Mouse (Mus musculus): ENCODE results near the gene Elovl2. TPM values are rescaled to one million over a fixed set of nuclear protein-coding genes. Genes with fewer than 3 reads are reported as not detected.

Gene Elovl2
- polyA plus RNA-seq, 1 experiment from 2014 or later: 7.2 TPM

- Histone ChIP-seq H3K4me3 (replicated peaks; ENCODE audit: low read length) (no peak overlapping the region), H3K9me3 (replicated peaks; ENCODE audit: control insufficient read depth, low read length) (no peaks in the 10 kb centered on the region), H3K27me3 (ENCODE audit: control insufficient read depth, insufficient read depth, low read length) (no peaks in the 10 kb centered on the region), H3K4me1 (ENCODE audit: control insufficient read depth, insufficient read depth, low read length) (no peaks in the 10 kb centered on the region), H3K9ac (ENCODE audit: low read length) (no peak overlapping the region), H3K36me3 (ENCODE audit: control insufficient read depth, insufficient read depth, low read length) (no peaks in the 10 kb centered on the region), H3K27ac (ENCODE audit: low read length) (no peak overlapping the region), H3K4me2 (ENCODE audit: low read depth, low read length) (no peak overlapping the region)
- WGBS: 66% methylated on average over 10 of the region's 10 CpGs
- no peak for ATAC-seq (ENCODE audit: insufficient read depth, low FRiP score)
These were observed 18.0 kb upstream of the Elovl2 start for GRCm38 (mm10) chr13:41238035-41238804.

- Histone ChIP-seq H3K9ac (ENCODE audit: low read length) (peak overlapping the region; percentile 4; the same call in 1 of the 2 replicates), H3K9me3 (replicated peaks; ENCODE audit: control insufficient read depth, low read length) (no peaks in the 10 kb centered on the region), H3K4me2 (ENCODE audit: low read depth, low read length) (peak overlapping the region; percentile 22), H3K36me3 (ENCODE audit: control insufficient read depth, insufficient read depth, low read length) (no peaks in the 10 kb centered on the region), H3K27ac (ENCODE audit: low read length) (peak overlapping the region; percentile 50), H3K4me1 (ENCODE audit: control insufficient read depth, insufficient read depth, low read length) (no peaks in the 10 kb centered on the region), H3K4me3 (replicated peaks; ENCODE audit: low read length) (peak overlapping the region; percentile 24), H3K27me3 (ENCODE audit: control insufficient read depth, insufficient read depth, low read length) (no peaks in the 10 kb centered on the region)
- ATAC-seq (ENCODE audit: insufficient read depth, low FRiP score): peak; percentile 62; the same call in 1 of the 2 replicates
- 51% methylated on average over 13 of the region's 13 CpGs for WGBS
These were observed 15.9 kb upstream of the Elovl2 start for GRCm38 (mm10) chr13:41235845-41236741.

- Histone ChIP-seq H3K4me2 (ENCODE audit: low read depth, low read length) (no peak overlapping the region), H3K36me3 (ENCODE audit: control insufficient read depth, insufficient read depth, low read length) (no peaks in the 10 kb centered on the region), H3K4me3 (replicated peaks; ENCODE audit: low read length) (no peak overlapping the region), H3K27ac (ENCODE audit: low read length) (no peak overlapping the region), H3K9ac (ENCODE audit: low read length) (no peak overlapping the region), H3K27me3 (ENCODE audit: control insufficient read depth, insufficient read depth, low read length) (no peaks in the 10 kb centered on the region), H3K9me3 (replicated peaks; ENCODE audit: control insufficient read depth, low read length) (no peaks in the 10 kb centered on the region), H3K4me1 (ENCODE audit: control insufficient read depth, insufficient read depth, low read length) (no peaks in the 10 kb centered on the region)
- ATAC-seq (ENCODE audit: insufficient read depth, low FRiP score): no peak
- 76% methylated on average over 6 of the region's 6 CpGs for WGBS
These were observed 15.0 kb upstream of the Elovl2 start for GRCm38 (mm10) chr13:41235181-41235580.

- Histone ChIP-seq H3K4me3 (replicated peaks; ENCODE audit: low read length) (no peak overlapping the region), H3K9ac (ENCODE audit: low read length) (no peak overlapping the region), H3K4me1 (ENCODE audit: control insufficient read depth, insufficient read depth, low read length) (no peaks in the 10 kb centered on the region), H3K9me3 (replicated peaks; ENCODE audit: control insufficient read depth, low read length) (no peaks in the 10 kb centered on the region), H3K27ac (ENCODE audit: low read length) (no peak overlapping the region), H3K4me2 (ENCODE audit: low read depth, low read length) (no peak overlapping the region), H3K27me3 (ENCODE audit: control insufficient read depth, insufficient read depth, low read length) (no peaks in the 10 kb centered on the region), H3K36me3 (ENCODE audit: control insufficient read depth, insufficient read depth, low read length) (no peaks in the 10 kb centered on the region)
- ATAC-seq (ENCODE audit: insufficient read depth, low FRiP score): no peak
- 84% methylated on average over 7 of the region's 7 CpGs for WGBS
These were observed 13.0 kb upstream of the Elovl2 start for GRCm38 (mm10) chr13:41233241-41233640.

GRCm38 (mm10) chr13:41232209-41232608 is 12.0 kb upstream of the Elovl2 start:
- Histone ChIP-seq H3K9ac (ENCODE audit: low read length) (no peak overlapping the region), H3K9me3 (replicated peaks; ENCODE audit: control insufficient read depth, low read length) (no peaks in the 10 kb centered on the region), H3K27me3 (ENCODE audit: control insufficient read depth, insufficient read depth, low read length) (no peaks in the 10 kb centered on the region), H3K4me1 (ENCODE audit: control insufficient read depth, insufficient read depth, low read length) (no peaks in the 10 kb centered on the region), H3K27ac (ENCODE audit: low read length) (no peak overlapping the region), H3K36me3 (ENCODE audit: control insufficient read depth, insufficient read depth, low read length) (no peaks in the 10 kb centered on the region), H3K4me2 (ENCODE audit: low read depth, low read length) (no peak overlapping the region), H3K4me3 (replicated peaks; ENCODE audit: low read length) (no peak overlapping the region)
- WGBS: 85% methylated on average over 15 of the region's 15 CpGs
- 0 out of 2 replicates have a peak, but pooled peaks have one; percentile 29 for ATAC-seq (ENCODE audit: insufficient read depth, low FRiP score)

- no peak overlapping the region for H3K27ac ChIP-seq (ENCODE audit: low read length)
- no peak overlapping the region for H3K9ac ChIP-seq (ENCODE audit: low read length)
- no peaks in the 10 kb centered on the region for H3K4me1 ChIP-seq (ENCODE audit: control insufficient read depth, insufficient read depth, low read length)
- no peak for ATAC-seq (ENCODE audit: insufficient read depth, low FRiP score)
- no peaks in the 10 kb centered on the region for H3K36me3 ChIP-seq (ENCODE audit: control insufficient read depth, insufficient read depth, low read length)
- H3K9me3 ChIP-seq (replicated peaks; ENCODE audit: control insufficient read depth, low read length): no peaks in the 10 kb centered on the region
- WGBS: 80% methylated on average over 12 of the region's 12 CpGs
- no peak overlapping the region for H3K4me2 ChIP-seq (ENCODE audit: low read depth, low read length)
- H3K4me3 ChIP-seq (replicated peaks; ENCODE audit: low read length): no peak overlapping the region
- no peaks in the 10 kb centered on the region for H3K27me3 ChIP-seq (ENCODE audit: control insufficient read depth, insufficient read depth, low read length)
These were observed 11.3 kb upstream of the Elovl2 start for GRCm38 (mm10) chr13:41231389-41231983.

- H3K27me3 ChIP-seq (ENCODE audit: control insufficient read depth, insufficient read depth, low read length): no peaks in the 10 kb centered on the region
- WGBS: 87% methylated on average over 5 of the region's 5 CpGs
These were observed 10.1 kb upstream of the Elovl2 start for GRCm38 (mm10) chr13:41230256-41230655.

GRCm38 (mm10) chr13:41228060-41228459 is 7.9 kb upstream of the Elovl2 start:
- Histone ChIP-seq H3K4me1 (ENCODE audit: control insufficient read depth, insufficient read depth, low read length) (no peaks in the 10 kb centered on the region), H3K36me3 (ENCODE audit: control insufficient read depth, insufficient read depth, low read length) (no peaks in the 10 kb centered on the region), H3K9me3 (replicated peaks; ENCODE audit: control insufficient read depth, low read length) (no peaks in the 10 kb centered on the region), H3K9ac (ENCODE audit: low read length) (no peak overlapping the region), H3K27me3 (ENCODE audit: control insufficient read depth, insufficient read depth, low read length) (no peaks in the 10 kb centered on the region), H3K27ac (ENCODE audit: low read length) (no peak overlapping the region), H3K4me2 (ENCODE audit: low read depth, low read length) (no peak overlapping the region), H3K4me3 (replicated peaks; ENCODE audit: low read length) (no peak overlapping the region)
- whole genome bisulfite sequencing: 84% methylated on average over 5 of the region's 5 CpGs
- ATAC-seq (ENCODE audit: insufficient read depth, low FRiP score): no peak

More at GRCm38 (mm10) chr13:41230256-41230655, 10.1 kb upstream of the Elovl2 start:
- Histone ChIP-seq H3K36me3 (ENCODE audit: control insufficient read depth, insufficient read depth, low read length) (no peaks in the 10 kb centered on the region), H3K9me3 (replicated peaks; ENCODE audit: control insufficient read depth, low read length) (no peaks in the 10 kb centered on the region), H3K4me3 (replicated peaks; ENCODE audit: low read length) (no peak overlapping the region), H3K27ac (ENCODE audit: low read length) (no peak overlapping the region), H3K4me2 (ENCODE audit: low read depth, low read length) (no peak overlapping the region), H3K4me1 (ENCODE audit: control insufficient read depth, insufficient read depth, low read length) (no peaks in the 10 kb centered on the region), H3K9ac (ENCODE audit: low read length) (no peak overlapping the region)
- ATAC-seq (ENCODE audit: insufficient read depth, low FRiP score): no peak

GRCm38 (mm10) chr13:41226513-41226912 is 6.3 kb upstream of the Elovl2 start:
- no peaks in the 10 kb centered on the region for H3K9me3 ChIP-seq (replicated peaks; ENCODE audit: control insufficient read depth, low read length)
- no peak overlapping the region for H3K4me2 ChIP-seq (ENCODE audit: low read depth, low read length)
- H3K4me3 ChIP-seq (replicated peaks; ENCODE audit: low read length): no peak overlapping the region
- WGBS: 44% methylated on average over 5 of the region's 5 CpGs
- H3K4me1 ChIP-seq (ENCODE audit: control insufficient read depth, insufficient read depth, low read length): no peaks in the 10 kb centered on the region
- ATAC-seq (ENCODE audit: insufficient read depth, low FRiP score): no peak
- no peak overlapping the region for H3K27ac ChIP-seq (ENCODE audit: low read length)
- H3K36me3 ChIP-seq (ENCODE audit: control insufficient read depth, insufficient read depth, low read length): no peaks in the 10 kb centered on the region
- no peak overlapping the region for H3K9ac ChIP-seq (ENCODE audit: low read length)
- no peaks in the 10 kb centered on the region for H3K27me3 ChIP-seq (ENCODE audit: control insufficient read depth, insufficient read depth, low read length)
